Mouse (Mus musculus): ENCODE measurements at regions not wholly inside any gene's neighbourhood (a gene's known extent, or its start where the extent isn't known, plus 50 kb on each side); places are given as distances from the start of the nearest gene placed in this dataset.

- 94% methylated on average over 4 of the region's 4 CpGs for WGBS
- no peak for ATAC-seq (ENCODE audit: low FRiP score)
- H3K4me1 ChIP-seq (ENCODE audit: insufficient read depth, low read length): no peaks in the 10 kb centered on the region
- H3K27me3 ChIP-seq (ENCODE audit: insufficient read depth, low read length): no peaks in the 10 kb centered on the region
- H3K36me3 ChIP-seq (ENCODE audit: insufficient read depth, low read length): no peaks in the 10 kb centered on the region
- no peak overlapping the region for H3K9ac ChIP-seq (replicated peaks; ENCODE audit: low read length, poor library complexity, severe bottlenecking)
- no peaks in the 10 kb centered on the region for H3K9me3 ChIP-seq (ENCODE audit: low read length)
- no peak for DNase-seq (ENCODE audit: low spot score)
- H3K27ac ChIP-seq (ENCODE audit: low read depth, low read length): no peak overlapping the region
- TF ChIP-seq CTCF (IDR thresholded peaks at IDR 0.05): no peak
- H3K4me2 ChIP-seq (ENCODE audit: low read depth, low read length, poor library complexity, severe bottlenecking): no peak overlapping the region
- H3K4me3 ChIP-seq (ENCODE audit: low read depth, low read length): no peak overlapping the region
Observed at GRCm38 (mm10) chr1:166855988-166856387, 145.2 kb upstream of the Fam78b start.

GRCm38 (mm10) chr1:166866256-166866655, 135.0 kb upstream of the Fam78b start:
- no peak for ATAC-seq (ENCODE audit: low FRiP score)
- no peaks in the 10 kb centered on the region for H3K27me3 ChIP-seq (ENCODE audit: insufficient read depth, low read length)
- 67% methylated on average over 7 of the region's 7 CpGs for WGBS

GRCm38 (mm10) chr1:166871258-166871657, 130.0 kb upstream of the Fam78b start:
- TF ChIP-seq CTCF (IDR thresholded peaks at IDR 0.05): no peak
- Histone ChIP-seq H3K9ac (replicated peaks; ENCODE audit: low read length, poor library complexity, severe bottlenecking) (no peak overlapping the region), H3K9me3 (ENCODE audit: low read length) (no peaks in the 10 kb centered on the region), H3K4me3 (ENCODE audit: low read depth, low read length) (no peak overlapping the region), H3K27ac (ENCODE audit: low read depth, low read length) (no peak overlapping the region), H3K27me3 (ENCODE audit: insufficient read depth, low read length) (no peaks in the 10 kb centered on the region), H3K4me2 (ENCODE audit: low read depth, low read length, poor library complexity, severe bottlenecking) (no peak overlapping the region), H3K4me1 (ENCODE audit: insufficient read depth, low read length) (no peaks in the 10 kb centered on the region), H3K36me3 (ENCODE audit: insufficient read depth, low read length) (no peaks in the 10 kb centered on the region)
- ATAC-seq (ENCODE audit: low FRiP score) (no peak), DNase-seq (ENCODE audit: low spot score) (no peak)
- 87% methylated on average over 4 of the region's 4 CpGs for WGBS

More at GRCm38 (mm10) chr1:166866256-166866655, 135.0 kb upstream of the Fam78b start:
- no peak for TF ChIP-seq CTCF (IDR thresholded peaks at IDR 0.05)
- H3K36me3 ChIP-seq (ENCODE audit: insufficient read depth, low read length): no peaks in the 10 kb centered on the region
- no peak overlapping the region for H3K27ac ChIP-seq (ENCODE audit: low read depth, low read length)
- H3K4me3 ChIP-seq (ENCODE audit: low read depth, low read length): no peak overlapping the region
- H3K9me3 ChIP-seq (ENCODE audit: low read length): no peaks in the 10 kb centered on the region
- H3K4me2 ChIP-seq (ENCODE audit: low read depth, low read length, poor library complexity, severe bottlenecking): no peak overlapping the region
- no peak for DNase-seq (ENCODE audit: low spot score)
- H3K4me1 ChIP-seq (ENCODE audit: insufficient read depth, low read length): no peaks in the 10 kb centered on the region
- H3K9ac ChIP-seq (replicated peaks; ENCODE audit: low read length, poor library complexity, severe bottlenecking): no peak overlapping the region

- DNase-seq (ENCODE audit: low spot score) (no peak), ATAC-seq (ENCODE audit: low FRiP score) (no peak)
- Histone ChIP-seq H3K9ac (replicated peaks; ENCODE audit: low read length, poor library complexity, severe bottlenecking) (no peak overlapping the region), H3K4me3 (ENCODE audit: low read depth, low read length) (no peak overlapping the region), H3K36me3 (ENCODE audit: insufficient read depth, low read length) (no peaks in the 10 kb centered on the region), H3K9me3 (ENCODE audit: low read length) (no peaks in the 10 kb centered on the region), H3K4me1 (ENCODE audit: insufficient read depth, low read length) (no peaks in the 10 kb centered on the region), H3K27ac (ENCODE audit: low read depth, low read length) (no peak overlapping the region), H3K27me3 (ENCODE audit: insufficient read depth, low read length) (no peaks in the 10 kb centered on the region), H3K4me2 (ENCODE audit: low read depth, low read length, poor library complexity, severe bottlenecking) (no peak overlapping the region)
- TF ChIP-seq CTCF (IDR thresholded peaks at IDR 0.05): no peak
- 95% methylated on average over 2 of the region's 2 CpGs for WGBS
Observed at GRCm38 (mm10) chr1:166876452-166876851, 124.8 kb upstream of the Fam78b start.

GRCm38 (mm10) chr1:166883215-166883614, 118.0 kb upstream of the Fam78b start:
- no peak for TF ChIP-seq CTCF (IDR thresholded peaks at IDR 0.05)
- Histone ChIP-seq H3K27me3 (ENCODE audit: insufficient read depth, low read length) (no peaks in the 10 kb centered on the region), H3K27ac (ENCODE audit: low read depth, low read length) (no peak overlapping the region), H3K36me3 (ENCODE audit: insufficient read depth, low read length) (no peaks in the 10 kb centered on the region), H3K4me1 (ENCODE audit: insufficient read depth, low read length) (no peaks in the 10 kb centered on the region), H3K4me3 (ENCODE audit: low read depth, low read length) (no peak overlapping the region), H3K9me3 (ENCODE audit: low read length) (no peaks in the 10 kb centered on the region), H3K9ac (replicated peaks; ENCODE audit: low read length, poor library complexity, severe bottlenecking) (no peak overlapping the region), H3K4me2 (ENCODE audit: low read depth, low read length, poor library complexity, severe bottlenecking) (no peak overlapping the region)
- DNase-seq (ENCODE audit: low spot score) (no peak), ATAC-seq (ENCODE audit: low FRiP score) (no peak)
- WGBS: 80% methylated on average over 3 of the region's 3 CpGs

- Histone ChIP-seq H3K36me3 (ENCODE audit: insufficient read depth, low read length) (no peaks in the 10 kb centered on the region), H3K27ac (ENCODE audit: low read depth, low read length) (no peak overlapping the region), H3K4me3 (ENCODE audit: low read depth, low read length) (no peak overlapping the region), H3K9me3 (ENCODE audit: low read length) (no peaks in the 10 kb centered on the region), H3K4me1 (ENCODE audit: insufficient read depth, low read length) (no peaks in the 10 kb centered on the region; the same call in 1 of the 2 replicates), H3K27me3 (ENCODE audit: insufficient read depth, low read length) (no peaks in the 10 kb centered on the region), H3K9ac (replicated peaks; ENCODE audit: low read length, poor library complexity, severe bottlenecking) (no peak overlapping the region), H3K4me2 (ENCODE audit: low read depth, low read length, poor library complexity, severe bottlenecking) (no peak overlapping the region)
- TF ChIP-seq CTCF (IDR thresholded peaks at IDR 0.05): no peak
- DNase-seq (ENCODE audit: low spot score) (no peak), ATAC-seq (ENCODE audit: low FRiP score) (no peak)
- 85% methylated on average over 5 of the region's 5 CpGs for WGBS
Observed at GRCm38 (mm10) chr1:166895945-166896344, 105.3 kb upstream of the Fam78b start.
